Mouse (Mus musculus): ENCODE measurements around the gene Cnksr1. TPM values are rescaled to one million over a fixed set of nuclear protein-coding genes. Genes with fewer than 3 reads are reported as not detected.

The Cnksr1 gene
- polyA plus RNA-seq, 1 experiment from 2014 or later: 0.36 TPM

- Histone ChIP-seq H3K36me3 (ENCODE audit: control insufficient read depth, insufficient read depth, low read length) (no peaks in the 10 kb centered on the region), H3K27ac (ENCODE audit: low read depth, low read length) (no peak overlapping the region), H3K9me3 (ENCODE audit: control insufficient read depth, low read length) (no peaks in the 10 kb centered on the region), H3K4me3 (ENCODE audit: low read depth, low read length) (no peak overlapping the region), H3K9ac (ENCODE audit: low read length) (no peak overlapping the region), H3K4me2 (ENCODE audit: low read depth) (no peak overlapping the region), H3K27me3 (ENCODE audit: control insufficient read depth, insufficient read depth, low read length) (no peaks in the 10 kb centered on the region), H3K4me1 (ENCODE audit: control insufficient read depth, insufficient read depth, low read length) (no peaks in the 10 kb centered on the region)
- DNase-seq (ENCODE audit: low spot score) (no peak), ATAC-seq (ENCODE audit: insufficient read depth, low FRiP score, low TSS enrichment) (no peak)
- WGBS: 75% methylated on average over 2 of the region's 2 CpGs
Observed at GRCm38 (mm10) chr4:134199371-134199770, 38.8 kb downstream of the Cnksr1 start.

GRCm38 (mm10) chr4:134186268-134186667 lies 51.9 kb downstream of the Cnksr1 start:
- Histone ChIP-seq H3K27me3 (ENCODE audit: control insufficient read depth, insufficient read depth, low read length) (no peaks in the 10 kb centered on the region), H3K27ac (ENCODE audit: low read depth, low read length) (peak overlapping the region; percentile 11; the same call in 1 of the 2 replicates), H3K4me2 (ENCODE audit: low read depth) (peak overlapping the region; percentile 82), H3K36me3 (ENCODE audit: control insufficient read depth, insufficient read depth, low read length) (no peaks in the 10 kb centered on the region; the same call in 1 of the 2 replicates), H3K4me1 (ENCODE audit: control insufficient read depth, insufficient read depth, low read length) (0 out of 2 replicates have a peak, but pooled peaks cover 2% of the 10 kb centered on the region), H3K9me3 (ENCODE audit: control insufficient read depth, low read length) (no peaks in the 10 kb centered on the region), H3K9ac (ENCODE audit: low read length) (peak overlapping the region; percentile 64), H3K4me3 (ENCODE audit: low read depth, low read length) (peak overlapping the region; percentile 67)
- under 1% methylated on average over 22 of the region's 22 CpGs for WGBS
- DNase-seq (ENCODE audit: low spot score) (no peak), ATAC-seq (ENCODE audit: insufficient read depth, low FRiP score, low TSS enrichment) (0 out of 2 replicates have a peak, but pooled peaks have one; percentile 3)

GRCm38 (mm10) chr4:134185569-134185968 lies 52.6 kb downstream of the Cnksr1 start:
- Histone ChIP-seq H3K4me3 (ENCODE audit: low read depth, low read length) (no peak overlapping the region; the same call in 1 of the 2 replicates), H3K36me3 (ENCODE audit: control insufficient read depth, insufficient read depth, low read length) (no peaks in the 10 kb centered on the region; the same call in 1 of the 2 replicates), H3K4me2 (ENCODE audit: low read depth) (peak overlapping the region; percentile 82), H3K27ac (ENCODE audit: low read depth, low read length) (no peak overlapping the region), H3K9ac (ENCODE audit: low read length) (no peak overlapping the region), H3K4me1 (ENCODE audit: control insufficient read depth, insufficient read depth, low read length) (0 out of 2 replicates have a peak, but pooled peaks cover 2% of the 10 kb centered on the region), H3K9me3 (ENCODE audit: control insufficient read depth, low read length) (no peaks in the 10 kb centered on the region), H3K27me3 (ENCODE audit: control insufficient read depth, insufficient read depth, low read length) (no peaks in the 10 kb centered on the region)
- WGBS: 74% methylated on average over 3 of the region's 3 CpGs
- no peak for DNase-seq (ENCODE audit: low spot score)
- ATAC-seq (ENCODE audit: insufficient read depth, low FRiP score, low TSS enrichment): no peak

- Histone ChIP-seq H3K27ac (ENCODE audit: low read depth, low read length) (no peak overlapping the region), H3K4me3 (ENCODE audit: low read depth, low read length) (no peak overlapping the region), H3K27me3 (ENCODE audit: control insufficient read depth, insufficient read depth, low read length) (no peaks in the 10 kb centered on the region), H3K4me2 (ENCODE audit: low read depth) (no peak overlapping the region), H3K9ac (ENCODE audit: low read length) (no peak overlapping the region), H3K36me3 (ENCODE audit: control insufficient read depth, insufficient read depth, low read length) (no peaks in the 10 kb centered on the region; the same call in 1 of the 2 replicates), H3K9me3 (ENCODE audit: control insufficient read depth, low read length) (no peaks in the 10 kb centered on the region), H3K4me1 (ENCODE audit: control insufficient read depth, insufficient read depth, low read length) (0 out of 2 replicates have a peak, but pooled peaks cover 2% of the 10 kb centered on the region)
- 86% methylated on average over 3 of the region's 3 CpGs for WGBS
- DNase-seq (ENCODE audit: low spot score) (no peak), ATAC-seq (ENCODE audit: insufficient read depth, low FRiP score, low TSS enrichment) (no peak)
Observed at GRCm38 (mm10) chr4:134183711-134184110, 54.5 kb downstream of the Cnksr1 start.

- Histone ChIP-seq H3K4me2 (ENCODE audit: low read depth) (no peak overlapping the region), H3K36me3 (ENCODE audit: control insufficient read depth, insufficient read depth, low read length) (no peaks in the 10 kb centered on the region; the same call in 1 of the 2 replicates), H3K27me3 (ENCODE audit: control insufficient read depth, insufficient read depth, low read length) (no peaks in the 10 kb centered on the region), H3K27ac (ENCODE audit: low read depth, low read length) (no peak overlapping the region), H3K4me3 (ENCODE audit: low read depth, low read length) (no peak overlapping the region), H3K9ac (ENCODE audit: low read length) (no peak overlapping the region), H3K4me1 (ENCODE audit: control insufficient read depth, insufficient read depth, low read length) (0 out of 2 replicates have a peak, but pooled peaks cover 2% of the 10 kb centered on the region), H3K9me3 (ENCODE audit: control insufficient read depth, low read length) (no peaks in the 10 kb centered on the region)
- DNase-seq (ENCODE audit: low spot score) (no peak), ATAC-seq (ENCODE audit: insufficient read depth, low FRiP score, low TSS enrichment) (no peak)
Observed at GRCm38 (mm10) chr4:134181825-134182224, 56.4 kb downstream of the Cnksr1 start.

GRCm38 (mm10) chr4:134181112-134181511 lies 57.1 kb downstream of the Cnksr1 start:
- Histone ChIP-seq H3K9me3 (ENCODE audit: control insufficient read depth, low read length) (no peaks in the 10 kb centered on the region), H3K9ac (ENCODE audit: low read length) (no peak overlapping the region), H3K36me3 (ENCODE audit: control insufficient read depth, insufficient read depth, low read length) (no peaks in the 10 kb centered on the region; the same call in 1 of the 2 replicates), H3K4me1 (ENCODE audit: control insufficient read depth, insufficient read depth, low read length) (0 out of 2 replicates have a peak, but pooled peaks cover 2% of the 10 kb centered on the region), H3K27ac (ENCODE audit: low read depth, low read length) (no peak overlapping the region), H3K27me3 (ENCODE audit: control insufficient read depth, insufficient read depth, low read length) (no peaks in the 10 kb centered on the region), H3K4me3 (ENCODE audit: low read depth, low read length) (no peak overlapping the region), H3K4me2 (ENCODE audit: low read depth) (no peak overlapping the region)
- 85% methylated on average over 1 of the region's 1 CpGs for WGBS
- DNase-seq (ENCODE audit: low spot score) (no peak), ATAC-seq (ENCODE audit: insufficient read depth, low FRiP score, low TSS enrichment) (no peak)

Other genes with a start within 250 kb of the Cnksr1 start
- gene Dhdds, start 237.5 kb downstream of the Cnksr1 start, polyA plus RNA-seq (2014; fragmentation: Nextera tagmentation; extraction: Ambion mirVana): 40.6 and 42.1 TPM in 2 replicates
- gene Lin28a, start 219.6 kb downstream of the Cnksr1 start, polyA plus RNA-seq (2014; fragmentation: Nextera tagmentation; extraction: Ambion mirVana): 3.2 and 3.4 TPM in 2 replicates
- not detected in 2 replicates for gene Zfp683, start 184.6 kb downstream of the Cnksr1 start, polyA plus RNA-seq (2014; fragmentation: Nextera tagmentation; extraction: Ambion mirVana)
- gene Crybg2, start 177.6 kb downstream of the Cnksr1 start, polyA plus RNA-seq (2014; fragmentation: Nextera tagmentation; extraction: Ambion mirVana): 0.53 and 0.99 TPM in 2 replicates
- gene Cd52, start 143.3 kb downstream of the Cnksr1 start, polyA plus RNA-seq (2014; fragmentation: Nextera tagmentation; extraction: Ambion mirVana): 5.7 and 6.4 TPM in 2 replicates
- 4.7 and 7.1 TPM in 2 replicates for gene Ubxn11, start 135.8 kb downstream of the Cnksr1 start, polyA plus RNA-seq (2014; fragmentation: Nextera tagmentation; extraction: Ambion mirVana)
- 295 and 314 TPM in 2 replicates for gene Sh3bgrl3, start 109.6 kb downstream of the Cnksr1 start, polyA plus RNA-seq (2014; fragmentation: Nextera tagmentation; extraction: Ambion mirVana)
- gene Cep85, start 51.3 kb downstream of the Cnksr1 start, polyA plus RNA-seq (2014; fragmentation: Nextera tagmentation; extraction: Ambion mirVana): 30.0 and 30.6 TPM in 2 replicates
- gene Gm7534, start 35.4 kb downstream of the Cnksr1 start, polyA plus RNA-seq (2014; fragmentation: Nextera tagmentation; extraction: Ambion mirVana): not detected in 2 replicates
- not detected in 2 replicates for gene Catsper4, start 11.0 kb downstream of the Cnksr1 start, polyA plus RNA-seq (2014; fragmentation: Nextera tagmentation; extraction: Ambion mirVana)
- 0.28 TPM in 1 of 2 replicates, not detected in the other for gene E130218I03Rik, start 5.3 kb upstream of the Cnksr1 start, polyA plus RNA-seq (2014; fragmentation: Nextera tagmentation; extraction: Ambion mirVana)
- gene Zfp593, start 7.2 kb upstream of the Cnksr1 start, polyA plus RNA-seq (2014; fragmentation: Nextera tagmentation; extraction: Ambion mirVana): 18.6 and 19.2 TPM in 2 replicates
- gene Gm30191, start 8.5 kb upstream of the Cnksr1 start, polyA plus RNA-seq (2014; fragmentation: Nextera tagmentation; extraction: Ambion mirVana): not detected in 2 replicates
- gene Grrp1, start 15.7 kb upstream of the Cnksr1 start, polyA plus RNA-seq (2014; fragmentation: Nextera tagmentation; extraction: Ambion mirVana): 11.1 and 11.8 TPM in 2 replicates
- 21.6 and 23.1 TPM in 2 replicates for gene Pdik1l, start 49.5 kb upstream of the Cnksr1 start, polyA plus RNA-seq (2014; fragmentation: Nextera tagmentation; extraction: Ambion mirVana)
- 0.87 and 1.6 TPM in 2 replicates for gene Trim63, start 76.7 kb upstream of the Cnksr1 start, polyA plus RNA-seq (2014; fragmentation: Nextera tagmentation; extraction: Ambion mirVana)
- not detected in 2 replicates for gene Slc30a2, start 104.8 kb upstream of the Cnksr1 start, polyA plus RNA-seq (2014; fragmentation: Nextera tagmentation; extraction: Ambion mirVana)
- 0.24 and 0.37 TPM in 2 replicates for gene Extl1, start 145.5 kb upstream of the Cnksr1 start, polyA plus RNA-seq (2014; fragmentation: Nextera tagmentation; extraction: Ambion mirVana)
- gene Pafah2, start 157.9 kb upstream of the Cnksr1 start, polyA plus RNA-seq (2014; fragmentation: Nextera tagmentation; extraction: Ambion mirVana): 6.9 and 11.4 TPM in 2 replicates
- gene Stmn1, start 229.9 kb upstream of the Cnksr1 start, polyA plus RNA-seq (2014; fragmentation: Nextera tagmentation; extraction: Ambion mirVana): 3,693 and 3,815 TPM in 2 replicates

Measured in neural tube, embryonic 11.5 days (tissue).